Mouse (Mus musculus): ENCODE measurements at regions not wholly inside any gene's neighbourhood (a gene's known extent, or its start where the extent isn't known, plus 50 kb on each side); places are given as distances from the start of the nearest gene placed in this dataset.

DNA sequence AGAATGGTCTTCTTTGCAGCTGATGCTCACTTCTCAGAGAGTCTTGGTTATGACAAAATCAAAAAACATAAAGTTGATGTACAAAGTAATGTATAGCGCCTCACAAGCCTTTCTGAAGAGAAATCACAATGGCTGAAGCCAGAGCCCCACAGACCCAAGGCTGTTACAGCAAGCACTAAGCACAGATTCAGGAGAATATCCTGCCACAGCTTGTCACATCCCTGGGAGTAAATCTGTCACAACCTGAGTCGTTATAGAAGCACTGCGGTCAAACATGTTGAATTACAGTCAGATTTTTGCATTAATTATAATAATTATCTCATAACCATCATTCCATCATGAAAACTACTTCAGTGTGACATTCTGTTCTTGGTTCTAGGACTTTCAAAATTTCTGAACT, 825.7 kb downstream of the 1700064H15Rik start:
- TF ChIP-seq CTCF (IDR thresholded peaks at IDR 0.05; ENCODE audit: extremely low read depth, insufficient read depth, insufficient read length, insufficient replicate concordance) (no peak), POLR2A (IDR thresholded peaks at IDR 0.05; ENCODE audit: low read depth, low read length) (no peak)

All from spleen, adult 2 months (tissue).